Mouse (Mus musculus) stomach, embryonic 14.5 days (tissue): Measurements from ENCODE around the gene Idh2. TPM values are rescaled to one million over a fixed set of nuclear protein-coding genes. Genes with fewer than 3 reads are reported as not detected.

Experiments
- ATAC-seq: fragments of 200-750 bp; cut with Nextera tagmentation; 2 replicates; pipeline ENCODE4 v1.8.0; 2017; ENCODE audit warnings: low read depth, moderate TSS enrichment; ENCODE audit not compliant: insufficient number of reproducible peaks, insufficient read depth, low FRiP score
- H3K27ac ChIP-seq: fragments of 300-500 bp; sonication (generic); 2 replicates; pipeline ENCODE4 v1.5.1; 2014; ENCODE audit warnings: mild to moderate bottlenecking, low read length, moderate library complexity, mixed read lengths
- H3K27me3 ChIP-seq: fragments of 300-500 bp; sonication (generic); 2 replicates; pipeline ENCODE4 v1.6.1; 2014; ENCODE audit warnings: low read length, control low read depth, mixed read lengths; ENCODE audit not compliant: control insufficient read depth, insufficient read depth
- H3K36me3 ChIP-seq: fragments of 300-500 bp; sonication (generic); 2 replicates; pipeline ENCODE4 v1.6.1; 2014; ENCODE audit warnings: mild to moderate bottlenecking, control low read depth, low read length, moderate library complexity, mixed read lengths; ENCODE audit not compliant: control insufficient read depth, insufficient read depth
- H3K4me1 ChIP-seq: fragments of 300-500 bp; sonication (generic); 2 replicates; pipeline ENCODE4 v1.6.1; 2014; ENCODE audit warnings: low read length, control low read depth, mixed read lengths; ENCODE audit not compliant: control insufficient read depth, insufficient read depth
- H3K4me2 ChIP-seq: fragments of 300-500 bp; sonication (generic); replicated peaks from 2 replicates; pipeline ENCODE4 v1.6.1; 2014; ENCODE audit warnings: low read depth, low read length, control low read depth
- H3K4me3 ChIP-seq: fragments of 300-500 bp; sonication (generic); 2 replicates; pipeline ENCODE4 v1.5.1; 2014; ENCODE audit warnings: low read depth, low read length, control low read depth
- H3K9ac ChIP-seq: fragments of 300-500 bp; sonication (generic); replicated peaks from 2 replicates; pipeline ENCODE4 v1.6.1; 2014; ENCODE audit warnings: low read depth, mild to moderate bottlenecking, control low read depth, low read length, moderate library complexity, mixed read lengths
- H3K9me3 ChIP-seq: fragments of 300-500 bp; sonication (generic); 2 replicates; pipeline ENCODE4 v1.6.1; 2016; ENCODE audit warnings: low read depth, low read length, control low read depth; ENCODE audit not compliant: control insufficient read depth
- WGBS: fragments of 180-500 bp; shearing (Covaris S2); extraction: QIAGEN DNeasy Blood & Tissue Kit; methylation state at CpG from one replicate; pipeline ENCODE4 v1.1.7; 2014; 5-methylcytosine and 5-hydroxymethylcytosine counted together
- polyA plus RNA-seq: library from polyadenylated mRNA; unstranded; fragments of >200 nt; fragmentation: Nextera tagmentation; extraction: Ambion mirVana; gene quantifications from 2 replicates; pipeline ENCODE4 v1.2.1, GENCODE M21; 2014

The Idh2 gene
- polyA plus RNA-seq, 1 experiment from 2014 or later = 613 TPM

DNA sequence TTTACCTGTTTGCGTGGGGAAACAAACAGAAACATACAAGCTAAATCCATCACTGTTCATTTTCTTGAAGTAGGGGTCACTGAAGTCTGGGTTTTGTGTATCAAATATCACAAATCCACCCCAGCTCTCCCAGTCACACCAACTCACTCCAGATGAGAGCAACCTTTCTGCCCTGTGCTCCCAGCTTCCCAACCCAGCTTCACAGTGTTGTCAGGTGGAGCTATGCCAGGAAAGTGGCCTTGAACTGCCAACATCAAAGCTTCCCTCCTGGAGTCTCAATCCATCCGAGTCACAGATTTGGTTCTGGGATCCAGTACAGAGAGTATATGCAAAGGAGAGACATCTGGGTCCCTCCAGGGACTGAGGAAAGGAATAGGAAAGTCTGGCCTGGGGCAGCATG is 966 bp upstream of the Idh2 start:
- Histone ChIP-seq H3K4me2 (peak overlapping the region; percentile 93; the same call in 1 of the 2 replicates), H3K9me3 (no peaks in the 10 kb centered on the region), H3K4me3 (peak overlapping the region; percentile 98), H3K36me3 (no peaks in the 10 kb centered on the region; the same call in 1 of the 2 replicates), H3K27ac (no peak overlapping the region), H3K4me1 (peaks cover 23% of the 10 kb centered on the region), H3K9ac (no peak overlapping the region), H3K27me3 (no peaks in the 10 kb centered on the region)
- no peak for ATAC-seq
- WGBS = 72% methylated on average over 2 of the region's 2 CpGs

DNA sequence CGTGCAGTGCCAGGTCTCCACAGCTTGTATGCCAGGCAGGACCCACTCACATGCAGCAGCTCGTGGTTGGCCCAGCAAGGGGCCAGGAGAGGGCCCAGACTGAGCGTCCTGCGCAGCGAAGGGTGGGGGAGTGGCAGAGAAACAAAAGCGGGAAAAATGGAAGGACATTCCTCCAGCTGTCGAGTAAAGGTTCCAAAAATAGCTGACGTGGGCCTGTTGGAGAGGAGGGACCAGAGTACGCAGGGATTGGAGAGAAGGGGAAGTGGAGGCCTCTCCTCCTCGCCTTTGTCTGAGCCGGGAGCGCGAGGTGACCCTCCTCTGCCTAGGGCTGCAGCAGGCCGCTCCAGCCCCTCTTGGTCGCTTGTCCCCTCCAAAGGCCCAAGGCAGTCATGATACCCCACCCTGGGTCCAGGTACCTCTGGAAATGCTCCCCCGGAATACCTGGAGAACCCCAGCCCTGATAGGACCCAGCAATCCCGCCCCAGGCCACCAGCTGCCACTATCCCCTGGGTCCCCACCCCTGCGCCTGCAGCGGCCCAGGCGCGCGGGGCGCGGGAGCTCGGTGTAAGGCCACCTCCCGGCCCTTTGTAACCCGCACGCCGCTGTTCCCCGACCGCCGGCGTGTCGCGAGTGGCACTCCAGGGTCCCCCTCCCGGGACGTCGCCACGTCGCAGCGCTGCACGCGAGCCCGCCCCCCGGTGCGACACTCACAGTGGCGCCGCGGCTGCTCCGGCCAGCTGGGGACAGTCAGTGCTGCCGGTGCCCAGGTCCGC is 555 bp downstream of the Idh2 start:
- Histone ChIP-seq H3K4me2 (peak overlapping the region; percentile 93), H3K9ac (peak overlapping the region; percentile 98), H3K4me1 (peaks cover 26% of the 10 kb centered on the region), H3K4me3 (peak overlapping the region; percentile 98), H3K27ac (peak overlapping the region; percentile 97), H3K36me3 (peaks cover 7% of the 10 kb centered on the region), H3K9me3 (no peaks in the 10 kb centered on the region), H3K27me3 (no peaks in the 10 kb centered on the region)
- ATAC-seq = peak; percentile 63
- WGBS = under 1% methylated on average over 50 of the region's 52 CpGs

DNA sequence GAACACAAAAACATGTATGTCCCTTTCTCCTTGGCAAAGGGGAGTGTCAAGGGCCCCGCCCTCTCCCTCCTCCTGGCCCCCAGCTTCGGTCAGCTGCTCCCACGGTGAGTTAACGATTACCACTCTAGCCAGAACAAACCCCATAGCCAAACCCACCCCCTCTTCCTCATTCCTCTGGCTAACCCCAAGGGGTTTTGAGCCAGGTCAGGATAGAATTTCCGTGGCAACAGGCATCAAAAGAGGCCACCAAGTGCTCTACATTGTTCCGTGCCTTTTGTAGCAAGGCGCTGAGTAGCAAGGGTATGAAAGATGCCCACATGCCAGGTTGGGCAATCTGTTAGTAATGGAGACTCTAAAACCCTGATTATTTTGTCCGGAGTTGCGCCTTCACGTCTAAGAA is 1.2 kb downstream of the Idh2 start:
- no peaks in the 10 kb centered on the region for H3K9me3 ChIP-seq
- H3K27ac ChIP-seq = peak overlapping the region; percentile 97
- H3K4me3 ChIP-seq = peak overlapping the region; percentile 98
- ATAC-seq = no peak
- H3K27me3 ChIP-seq = no peaks in the 10 kb centered on the region
- 8% methylated on average over 10 of the region's 10 CpGs for WGBS
- peaks cover 26% of the 10 kb centered on the region for H3K4me1 ChIP-seq
- H3K9ac ChIP-seq = peak overlapping the region; percentile 98
- H3K36me3 ChIP-seq = peaks cover 7% of the 10 kb centered on the region
- H3K4me2 ChIP-seq = peak overlapping the region; percentile 93

DNA sequence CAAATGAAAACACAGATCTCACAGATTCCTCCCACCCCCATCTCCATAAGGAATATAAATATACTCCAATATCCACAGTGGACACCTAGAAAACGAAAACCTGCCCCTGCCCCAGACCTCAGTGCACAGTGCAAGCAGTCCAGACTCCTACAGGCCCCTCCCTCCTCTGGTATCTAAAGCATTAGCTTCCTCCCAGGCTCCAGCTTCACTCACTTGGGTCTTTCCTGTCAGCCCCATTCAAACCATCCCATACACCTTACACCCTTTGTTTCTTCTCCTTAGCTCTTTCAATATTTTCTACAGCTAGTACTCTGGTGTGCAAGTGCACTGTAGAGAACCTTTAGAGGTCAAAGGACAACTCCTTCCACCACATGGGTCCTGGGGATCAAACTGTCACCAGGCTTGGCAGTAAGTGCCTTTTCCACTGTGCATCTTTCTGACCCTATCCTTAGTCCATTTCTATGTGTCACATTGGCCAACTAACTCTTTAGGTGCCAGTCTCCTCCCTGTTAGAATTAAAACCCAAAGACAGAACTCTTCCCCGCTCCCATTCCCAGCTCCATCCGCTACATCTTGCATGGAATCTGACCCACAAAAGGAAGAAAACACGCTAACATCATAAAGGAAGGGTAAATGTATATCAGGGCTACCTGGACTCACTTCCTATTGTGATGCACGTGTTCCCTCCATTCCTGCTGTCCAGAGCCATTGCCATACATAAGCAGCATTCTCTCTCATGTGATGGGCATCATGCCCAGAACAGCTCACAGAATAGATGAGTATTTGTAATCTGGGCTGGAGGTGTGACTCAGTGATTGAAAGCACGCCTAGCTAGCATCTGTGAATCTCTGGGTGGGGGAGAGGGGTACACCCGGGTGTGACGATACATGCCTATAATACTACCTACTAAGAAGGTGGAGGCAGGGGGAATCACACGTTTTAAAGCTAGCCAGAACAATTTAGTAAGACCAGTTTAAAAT is 3.8 kb downstream of the Idh2 start:
- peaks cover 18% of the 10 kb centered on the region for H3K36me3 ChIP-seq
- H3K4me1 ChIP-seq = peaks cover 26% of the 10 kb centered on the region
- no peak overlapping the region for H3K9ac ChIP-seq
- no peak overlapping the region for H3K27ac ChIP-seq
- 73% methylated on average over 9 of the region's 9 CpGs for WGBS
- H3K4me3 ChIP-seq = no peak overlapping the region
- ATAC-seq = no peak
- H3K4me2 ChIP-seq = no peak overlapping the region
- H3K27me3 ChIP-seq = no peaks in the 10 kb centered on the region
- H3K9me3 ChIP-seq = no peaks in the 10 kb centered on the region

DNA sequence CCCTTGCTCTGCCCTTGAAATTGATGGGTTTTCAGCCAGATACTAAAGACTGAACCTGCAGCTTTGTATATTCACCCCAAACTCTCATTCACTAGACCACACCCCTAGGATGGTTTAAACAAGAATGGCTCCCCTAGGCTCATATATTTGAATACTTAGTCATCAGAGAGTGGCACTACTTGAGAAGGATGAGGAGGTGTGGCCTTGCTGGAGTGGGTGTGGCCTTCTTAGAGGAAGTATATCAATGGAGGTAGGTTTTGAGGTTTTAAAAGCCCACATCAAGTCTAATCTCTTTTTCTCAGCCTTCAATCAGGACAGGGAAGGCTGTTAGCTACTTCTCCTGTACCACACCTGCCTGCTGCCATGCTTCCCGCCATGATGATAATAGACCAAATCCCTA is 8.8 kb downstream of the Idh2 start:
- H3K9ac ChIP-seq = no peak overlapping the region
- H3K27me3 ChIP-seq = no peaks in the 10 kb centered on the region
- H3K36me3 ChIP-seq = peaks cover 34% of the 10 kb centered on the region
- WGBS = 100% methylated on average over 1 of the region's 1 CpGs
- peaks cover 6% of the 10 kb centered on the region for H3K4me1 ChIP-seq
- no peak overlapping the region for H3K27ac ChIP-seq
- no peak overlapping the region for H3K4me3 ChIP-seq
- H3K4me2 ChIP-seq = no peak overlapping the region
- no peaks in the 10 kb centered on the region for H3K9me3 ChIP-seq
- no peak for ATAC-seq

DNA sequence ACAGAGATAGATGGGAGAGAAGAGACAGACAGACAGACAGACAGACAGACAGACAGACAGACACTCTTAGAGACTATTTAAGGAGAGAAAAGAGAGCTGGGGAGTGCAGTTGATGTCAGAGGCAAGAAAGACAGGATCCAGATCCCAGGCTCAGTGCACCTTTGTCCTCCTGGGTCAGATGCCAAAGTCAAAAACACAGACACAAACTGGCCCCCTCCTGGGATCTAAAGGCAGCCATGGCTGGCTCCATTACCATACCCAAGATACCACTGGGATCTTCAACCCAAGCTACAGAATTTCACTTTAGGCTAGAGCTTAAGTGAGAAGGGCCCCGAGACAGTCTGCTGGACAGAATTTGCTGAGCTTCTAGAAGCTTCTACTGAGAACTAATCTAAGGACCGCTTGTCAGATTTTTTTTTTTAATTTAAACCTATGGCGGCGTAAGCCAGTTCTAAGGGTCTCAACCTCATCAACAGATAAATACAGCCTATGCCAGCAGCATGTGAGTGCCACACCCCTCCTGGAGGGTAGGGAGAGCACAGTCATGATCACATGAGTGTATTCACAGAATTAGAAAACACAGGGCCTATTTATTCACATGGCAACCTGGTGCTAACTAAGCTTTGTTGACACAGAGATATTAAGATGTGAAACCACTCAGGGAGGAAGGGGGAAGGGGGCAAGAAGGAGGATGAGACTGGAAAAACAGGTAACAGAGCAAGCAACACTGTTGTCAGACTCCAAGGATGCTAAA is 9.4 kb downstream of the Idh2 start:
- H3K4me2 ChIP-seq = no peak overlapping the region
- no peak overlapping the region for H3K9ac ChIP-seq
- H3K4me1 ChIP-seq = no peaks in the 10 kb centered on the region
- H3K36me3 ChIP-seq = peaks cover 41% of the 10 kb centered on the region
- no peak overlapping the region for H3K27ac ChIP-seq
- no peak for ATAC-seq
- no peaks in the 10 kb centered on the region for H3K27me3 ChIP-seq
- 93% methylated on average over 4 of the region's 4 CpGs for WGBS
- H3K9me3 ChIP-seq = no peaks in the 10 kb centered on the region
- no peak overlapping the region for H3K4me3 ChIP-seq

DNA sequence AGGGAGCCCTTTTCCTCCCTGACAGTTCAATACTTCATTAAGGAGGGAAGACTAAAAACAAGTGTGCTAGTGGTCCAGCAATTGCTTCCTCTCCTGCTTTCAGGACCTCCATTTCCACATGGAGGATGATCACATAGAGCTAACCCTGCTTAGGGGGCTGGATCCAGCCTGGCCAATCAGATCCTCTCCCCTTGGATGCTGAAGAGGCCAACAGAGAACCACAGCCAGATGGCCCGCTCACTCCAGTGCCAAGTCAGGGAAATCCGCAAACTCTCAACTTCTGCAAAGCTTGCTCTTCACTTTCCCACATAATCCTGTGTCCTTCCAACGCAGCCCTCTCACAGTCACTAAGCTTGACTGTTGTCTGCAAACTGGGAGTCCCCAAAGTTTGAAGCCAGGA is 11.9 kb downstream of the Idh2 start:
- ATAC-seq = no peak
- no peak overlapping the region for H3K27ac ChIP-seq
- WGBS = 81% methylated on average over 3 of the region's 3 CpGs
- H3K4me1 ChIP-seq = no peaks in the 10 kb centered on the region
- H3K36me3 ChIP-seq = peaks cover 54% of the 10 kb centered on the region
- H3K4me2 ChIP-seq = no peak overlapping the region
- H3K9ac ChIP-seq = no peak overlapping the region
- no peaks in the 10 kb centered on the region for H3K27me3 ChIP-seq
- H3K9me3 ChIP-seq = no peaks in the 10 kb centered on the region
- H3K4me3 ChIP-seq = no peak overlapping the region

DNA sequence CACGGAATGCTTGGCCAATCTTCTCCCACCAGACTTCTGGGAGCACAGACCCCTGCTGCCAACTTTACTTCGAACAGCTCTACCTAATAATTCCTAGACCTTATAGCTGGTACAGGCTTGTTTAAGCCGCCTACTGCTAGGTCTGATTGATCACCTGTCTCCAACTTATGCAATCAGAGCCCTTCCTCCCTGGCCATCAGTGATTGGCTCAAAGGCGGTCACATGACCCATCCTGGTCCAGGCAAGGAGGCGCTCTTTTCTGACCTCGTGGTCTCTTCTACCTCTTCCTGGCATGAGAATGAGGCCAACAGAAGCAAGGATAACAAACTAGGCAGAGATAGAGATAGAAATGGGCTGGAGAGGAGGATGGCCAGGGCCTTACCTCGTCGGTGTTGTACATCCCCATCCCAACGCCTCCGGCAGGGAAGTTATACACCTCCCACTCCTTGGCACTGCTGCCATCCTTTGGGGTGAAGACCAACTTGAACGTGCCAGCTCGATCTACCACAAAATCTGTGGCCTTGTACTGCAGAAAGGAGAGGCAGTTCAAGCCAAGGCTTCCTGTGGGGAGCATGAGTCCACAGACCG is 16.7 kb downstream of the Idh2 start:
- no peak overlapping the region for H3K27ac ChIP-seq
- H3K4me3 ChIP-seq = no peak overlapping the region
- no peaks in the 10 kb centered on the region for H3K9me3 ChIP-seq
- peaks cover 93% of the 10 kb centered on the region for H3K36me3 ChIP-seq
- no peak overlapping the region for H3K4me2 ChIP-seq
- H3K9ac ChIP-seq = no peak overlapping the region
- 89% methylated on average over 13 of the region's 13 CpGs for WGBS
- no peak for ATAC-seq
- no peaks in the 10 kb centered on the region for H3K27me3 ChIP-seq
- no peaks in the 10 kb centered on the region for H3K4me1 ChIP-seq
